Mouse (Mus musculus) stomach, postnatal 0 days (tissue): ENCODE data around the gene Tnrc18. TPM values are rescaled to one million over a fixed set of nuclear protein-coding genes. Genes with fewer than 3 reads are reported as not detected.
A peak's percentile ranks its signal among the peaks of the same experiment; 100 is the strongest.

ENCODE experiments used
- ATAC-seq: fragments of 200-750 bp; cut with Nextera tagmentation; 2 replicates; pipeline ENCODE4 v1.8.0; 2017; ENCODE audit not compliant: low FRiP score, low TSS enrichment
- DNase-seq: peaks from one replicate; pipeline ENCODE4 v3.0.0-alpha.2; 2016; ENCODE audit warnings: low spot score
- H3K27ac ChIP-seq: fragments of 300-500 bp; sonication (generic); replicated peaks from 2 replicates; pipeline ENCODE4 v1.5.1; 2014; ENCODE audit warnings: mild to moderate bottlenecking, control low read depth
- H3K27me3 ChIP-seq: fragments of 300-500 bp; sonication (generic); 2 replicates; pipeline ENCODE4 v1.6.1; 2014; ENCODE audit warnings: low read length; ENCODE audit not compliant: control insufficient read depth, insufficient read depth
- H3K36me3 ChIP-seq: fragments of 300-500 bp; sonication (generic); 2 replicates; pipeline ENCODE4 v1.6.1; 2014; ENCODE audit warnings: low read length, mixed read lengths; ENCODE audit not compliant: control insufficient read depth, insufficient read depth
- H3K4me1 ChIP-seq: fragments of 300-500 bp; sonication (generic); replicated peaks from 2 replicates; pipeline ENCODE4 v1.6.1; 2014; ENCODE audit warnings: antibody characterized with exemption; ENCODE audit not compliant: control insufficient read depth, insufficient read depth
- H3K4me2 ChIP-seq: fragments of 300-500 bp; sonication (generic); replicated peaks from 2 replicates; pipeline ENCODE4 v1.6.1; 2014; ENCODE audit warnings: low read depth, mild to moderate bottlenecking, control low read depth, moderate library complexity
- H3K4me3 ChIP-seq: fragments of 300-500 bp; sonication (generic); 2 replicates; pipeline ENCODE4 v1.5.1; 2014; ENCODE audit warnings: low read depth, low read length, control low read depth
- H3K9ac ChIP-seq: fragments of 300-500 bp; sonication (generic); 2 replicates; pipeline ENCODE4 v1.6.1; 2014; ENCODE audit warnings: mild to moderate bottlenecking, low read length, control low read depth, mixed read lengths
- H3K9me3 ChIP-seq: fragments of 300-500 bp; sonication (generic); 2 replicates; pipeline ENCODE4 v1.6.1; 2016; ENCODE audit warnings: low read length; ENCODE audit not compliant: control insufficient read depth
- CTCF ChIP-seq: IDR thresholded peaks from 2 replicates; pipeline ENCODE4 v1.5.1; 2016; ENCODE audit warnings: antibody characterized with exemption, low read depth, mild to moderate bottlenecking, moderate library complexity
- EP300 ChIP-seq: optimal IDR thresholded peaks from 2 replicates; pipeline ENCODE3; 2016; ENCODE audit warnings: antibody characterized with exemption
- WGBS: fragments of 180-500 bp; shearing (Covaris S2); extraction: QIAGEN DNeasy Blood & Tissue Kit; methylation state at CpG from one replicate; pipeline ENCODE4 v1.1.7; 2014; 5-methylcytosine and 5-hydroxymethylcytosine counted together
- polyA plus RNA-seq: library from polyadenylated mRNA; unstranded; fragments of >200 nt; fragmentation: Nextera tagmentation; extraction: Ambion mirVana; gene quantifications from 2 replicates; pipeline ENCODE4 v1.2.1, GENCODE M21; 2015

Tnrc18 gene
- polyA plus RNA-seq, 1 experiment from 2014 or later: 12.5 TPM

DNA sequence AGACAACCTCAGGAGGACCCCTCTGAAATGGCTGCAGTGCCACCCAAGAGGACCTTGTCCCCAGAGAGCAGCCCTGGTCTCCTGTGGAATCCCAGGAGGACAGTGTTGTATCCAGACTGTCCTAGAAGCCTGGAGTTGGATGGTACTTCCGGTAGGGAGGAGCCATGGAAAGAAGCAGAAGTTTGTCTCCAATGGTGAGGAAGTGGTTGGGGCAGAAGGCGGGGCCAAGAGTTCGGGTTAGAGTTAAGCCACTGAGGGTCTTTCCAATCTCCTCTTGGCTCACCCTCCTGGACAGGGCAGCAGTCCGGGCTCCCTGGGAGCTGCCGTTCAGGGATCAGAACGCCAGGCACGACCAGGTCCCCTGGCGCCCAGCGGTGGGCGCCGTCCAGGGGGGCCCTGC lies 53.2 kb downstream of the Tnrc18 start:
- peaks cover 54% of the 10 kb centered on the region for H3K36me3 ChIP-seq
- no peak overlapping the region for H3K4me2 ChIP-seq
- ATAC-seq (no peak), DNase-seq (no peak)
- H3K4me3 ChIP-seq: no peak overlapping the region
- H3K9me3 ChIP-seq: no peaks in the 10 kb centered on the region
- no peaks in the 10 kb centered on the region for H3K27me3 ChIP-seq
- H3K27ac ChIP-seq: no peak overlapping the region
- WGBS: 63% methylated on average over 11 of the region's 11 CpGs
- H3K4me1 ChIP-seq: no peaks in the 10 kb centered on the region
- TF ChIP-seq EP300 (no peak), CTCF (no peak)
- no peak overlapping the region for H3K9ac ChIP-seq

DNA sequence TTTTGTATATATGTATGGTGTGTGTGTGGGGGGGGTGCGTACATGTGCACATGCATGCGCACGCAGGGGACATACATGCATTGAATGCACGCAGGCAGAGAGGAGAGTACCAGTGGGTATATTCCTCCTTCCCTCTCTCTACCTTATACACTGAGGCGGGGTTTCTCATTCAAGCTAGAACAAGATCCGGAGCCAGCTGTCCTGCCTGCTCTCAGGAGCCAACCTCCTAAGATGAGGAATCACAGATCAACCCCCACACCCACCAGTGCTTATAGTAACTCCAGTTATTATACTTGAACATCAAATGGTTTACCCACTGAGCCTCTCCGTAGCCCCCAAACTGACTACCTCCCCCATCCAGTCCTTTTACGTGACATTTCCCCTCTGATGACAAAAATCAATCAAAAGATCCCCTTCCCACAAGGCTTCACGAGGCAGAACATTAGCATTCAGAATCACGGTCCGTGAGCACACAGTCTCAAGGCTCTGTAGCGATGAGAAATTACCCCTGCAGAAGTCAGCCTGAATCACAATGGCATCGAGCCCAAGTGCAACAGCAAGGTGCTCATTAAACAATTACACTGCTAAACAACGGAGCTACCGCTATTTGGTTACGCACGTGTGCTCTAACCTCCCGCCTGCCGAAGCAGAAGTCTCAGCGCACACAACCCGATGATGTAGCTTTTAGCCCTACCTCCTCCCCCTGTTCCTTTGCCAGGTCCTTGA lies 55.2 kb downstream of the Tnrc18 start:
- TF ChIP-seq EP300: no peak
- no peak for TF ChIP-seq CTCF
- DNase-seq (no peak), ATAC-seq (no peak)
- peaks cover 51% of the 10 kb centered on the region for H3K36me3 ChIP-seq
- H3K4me3 ChIP-seq: no peak overlapping the region
- H3K27ac ChIP-seq: no peak overlapping the region
- no peaks in the 10 kb centered on the region for H3K27me3 ChIP-seq
- WGBS: 74% methylated on average over 21 of the region's 21 CpGs
- no peaks in the 10 kb centered on the region for H3K4me1 ChIP-seq
- no peak overlapping the region for H3K4me2 ChIP-seq
- H3K9me3 ChIP-seq: no peaks in the 10 kb centered on the region
- H3K9ac ChIP-seq: no peak overlapping the region

DNA sequence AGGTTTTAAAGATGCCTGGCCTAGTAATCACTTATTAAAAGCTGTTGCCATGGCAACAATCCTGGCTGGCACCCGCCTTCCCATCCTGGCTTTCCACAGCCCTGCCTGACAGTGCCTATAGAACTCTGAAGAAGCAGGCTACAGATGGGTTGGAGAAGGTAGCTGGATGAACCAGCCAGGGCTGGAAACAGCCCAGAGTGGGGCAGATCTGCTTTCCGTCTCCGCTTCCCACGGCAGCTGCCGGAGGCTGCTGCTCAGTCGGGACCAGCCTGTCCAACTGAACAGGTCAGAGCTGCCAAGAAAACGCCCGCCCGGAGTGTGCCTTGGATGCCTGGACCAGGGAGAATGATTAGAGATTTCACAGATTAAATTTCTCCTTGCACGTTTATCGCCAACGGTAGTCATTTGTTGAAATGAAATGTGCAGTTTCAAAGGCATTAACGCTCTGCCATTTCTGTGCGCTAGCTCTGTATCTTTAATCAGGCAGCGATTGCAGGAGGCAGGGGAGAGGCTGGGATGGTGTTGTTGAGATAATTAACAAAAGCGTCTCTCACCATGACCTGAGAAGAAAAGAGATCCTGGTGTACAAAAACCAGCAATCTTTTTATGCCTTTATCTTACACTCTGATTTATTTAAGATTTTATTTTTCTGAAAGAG lies 56.0 kb downstream of the Tnrc18 start:
- DNase-seq (no peak), ATAC-seq (no peak)
- H3K4me3 ChIP-seq: no peak overlapping the region
- no peak overlapping the region for H3K27ac ChIP-seq
- no peak for TF ChIP-seq CTCF
- no peak for TF ChIP-seq EP300
- H3K36me3 ChIP-seq: peaks cover 49% of the 10 kb centered on the region
- no peaks in the 10 kb centered on the region for H3K27me3 ChIP-seq
- no peaks in the 10 kb centered on the region for H3K9me3 ChIP-seq
- no peaks in the 10 kb centered on the region for H3K4me1 ChIP-seq
- no peak overlapping the region for H3K4me2 ChIP-seq
- 67% methylated on average over 16 of the region's 16 CpGs for WGBS
- H3K9ac ChIP-seq: no peak overlapping the region

DNA sequence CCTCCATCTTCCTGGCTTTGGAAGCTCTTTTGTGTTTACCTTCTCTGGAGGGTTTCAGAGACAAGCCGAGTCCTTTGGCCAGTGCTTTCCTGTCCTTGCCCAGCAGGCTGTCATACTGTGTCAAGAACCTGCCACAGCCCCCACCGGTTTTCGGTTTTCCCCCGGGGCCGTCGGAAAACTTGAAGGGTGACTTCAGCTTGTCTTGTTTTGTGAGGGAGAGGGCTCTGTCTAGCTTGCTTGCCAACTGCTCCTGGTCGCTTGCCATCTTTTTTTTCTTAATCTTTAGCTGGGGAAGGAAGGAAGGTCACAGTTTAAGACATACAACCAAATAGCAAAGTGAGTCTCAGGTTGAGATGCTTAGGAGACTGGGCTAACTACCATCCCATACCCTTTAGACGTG lies 57.7 kb downstream of the Tnrc18 start:
- Histone ChIP-seq H3K4me2 (no peak overlapping the region), H3K9me3 (no peaks in the 10 kb centered on the region), H3K4me1 (no peaks in the 10 kb centered on the region), H3K27me3 (no peaks in the 10 kb centered on the region), H3K36me3 (peaks cover 43% of the 10 kb centered on the region), H3K4me3 (no peak overlapping the region), H3K9ac (no peak overlapping the region), H3K27ac (no peak overlapping the region)
- WGBS: 78% methylated on average over 8 of the region's 8 CpGs
- DNase-seq (no peak), ATAC-seq (no peak)
- TF ChIP-seq CTCF (no peak), EP300 (no peak)

DNA sequence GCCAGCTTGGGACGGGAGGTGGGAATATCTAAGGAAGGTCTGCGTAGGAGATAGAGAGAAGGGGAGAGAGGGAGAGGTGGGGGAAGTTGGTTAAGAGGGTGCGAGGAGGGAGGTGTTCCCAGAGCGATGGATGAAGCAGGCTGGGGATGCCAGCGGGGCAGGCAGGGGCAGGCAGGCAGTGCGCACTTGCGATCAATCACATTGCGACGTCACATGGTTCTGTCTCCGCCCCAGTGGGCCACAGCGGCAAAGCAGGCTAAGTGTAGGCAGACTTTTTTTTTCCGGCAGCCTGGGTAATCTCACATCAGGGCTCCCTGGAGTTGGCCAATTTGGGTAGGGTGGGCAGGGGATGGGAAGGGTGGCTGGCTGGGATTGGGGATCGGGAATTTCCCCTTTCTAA lies 65.2 kb downstream of the Tnrc18 start:
- DNase-seq: no peak
- WGBS: 52% methylated on average over 13 of the region's 13 CpGs
- peak; percentile 38; the same call in 1 of the 2 replicates for ATAC-seq
- TF ChIP-seq EP300 (no peak), CTCF (no peak)
- H3K27me3 ChIP-seq: no peaks in the 10 kb centered on the region
- H3K36me3 ChIP-seq: peaks cover 26% of the 10 kb centered on the region
- no peak overlapping the region for H3K4me2 ChIP-seq
- no peak overlapping the region for H3K4me3 ChIP-seq
- H3K27ac ChIP-seq: no peak overlapping the region
- no peaks in the 10 kb centered on the region for H3K9me3 ChIP-seq
- H3K4me1 ChIP-seq: no peaks in the 10 kb centered on the region
- no peak overlapping the region for H3K9ac ChIP-seq

DNA sequence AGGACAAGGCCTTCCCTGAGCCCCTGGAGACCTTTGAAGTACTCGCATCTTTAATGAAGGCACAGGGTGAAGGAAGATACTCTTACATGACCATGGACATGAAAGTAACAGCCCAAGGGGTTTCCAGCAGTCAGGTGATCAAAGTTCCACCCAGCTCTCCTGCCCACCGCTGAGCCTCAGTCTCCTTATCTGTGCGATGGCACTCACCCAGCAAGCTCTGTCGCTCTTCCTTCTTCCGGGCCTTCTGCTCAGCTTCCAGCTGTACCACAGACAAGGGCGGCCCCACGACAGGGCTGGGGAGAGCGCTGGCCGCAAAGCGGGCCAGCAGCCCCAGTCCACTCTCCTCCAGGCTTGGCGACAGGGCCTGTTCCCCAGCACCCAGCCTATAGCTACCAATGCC lies 67.3 kb downstream of the Tnrc18 start:
- H3K36me3 ChIP-seq: peaks cover 18% of the 10 kb centered on the region
- no peak overlapping the region for H3K27ac ChIP-seq
- no peak overlapping the region for H3K9ac ChIP-seq
- no peak for TF ChIP-seq EP300
- no peak for TF ChIP-seq CTCF
- no peaks in the 10 kb centered on the region for H3K4me1 ChIP-seq
- H3K4me3 ChIP-seq: no peak overlapping the region
- no peak overlapping the region for H3K4me2 ChIP-seq
- no peaks in the 10 kb centered on the region for H3K27me3 ChIP-seq
- no peak for ATAC-seq
- WGBS: 88% methylated on average over 11 of the region's 11 CpGs
- DNase-seq: no peak
- no peaks in the 10 kb centered on the region for H3K9me3 ChIP-seq
